Mouse (Mus musculus): ENCODE measurements around the gene Ehbp1l1. TPM values are rescaled to one million over a fixed set of nuclear protein-coding genes. Genes with fewer than 3 reads are reported as not detected.
A peak's percentile ranks its signal among the peaks of the same experiment; 100 is the strongest.

The Ehbp1l1 gene
- total RNA-seq, 2 experiments from 2014 or later, result 176 to 668 TPM

GRCm38 (mm10) chr19:5685861-5686260 is 40.3 kb downstream of the Ehbp1l1 start:
- no peak for ATAC-seq (replicated peaks; ENCODE audit: low FRiP score, poor library complexity, severe bottlenecking)

- ATAC-seq (replicated peaks; ENCODE audit: low FRiP score, poor library complexity, severe bottlenecking), result no peak
Observed at GRCm38 (mm10) chr19:5685431-5685830, 40.7 kb downstream of the Ehbp1l1 start.

- ATAC-seq (replicated peaks; ENCODE audit: low FRiP score, poor library complexity, severe bottlenecking), result no peak
Observed at GRCm38 (mm10) chr19:5684985-5685384, 41.1 kb downstream of the Ehbp1l1 start.

GRCm38 (mm10) chr19:5684236-5684635 is 41.9 kb downstream of the Ehbp1l1 start:
- ATAC-seq (replicated peaks; ENCODE audit: low FRiP score, poor library complexity, severe bottlenecking), result no peak

GRCm38 (mm10) chr19:5680432-5680831 is 45.7 kb downstream of the Ehbp1l1 start:
- no peak for ATAC-seq (replicated peaks; ENCODE audit: low FRiP score, poor library complexity, severe bottlenecking)

GRCm38 (mm10) chr19:5668372-5668771 is 57.7 kb downstream of the Ehbp1l1 start:
- no peak for ATAC-seq (replicated peaks; ENCODE audit: low FRiP score, poor library complexity, severe bottlenecking)

- no peak for ATAC-seq (replicated peaks; ENCODE audit: low FRiP score, poor library complexity, severe bottlenecking)
Observed at GRCm38 (mm10) chr19:5666386-5666785, 59.7 kb downstream of the Ehbp1l1 start.

GRCm38 (mm10) chr19:5665465-5665864 is 60.7 kb downstream of the Ehbp1l1 start:
- peak; percentile 73 for ATAC-seq (replicated peaks; ENCODE audit: low FRiP score, poor library complexity, severe bottlenecking)

GRCm38 (mm10) chr19:5664669-5665257 is 61.4 kb downstream of the Ehbp1l1 start:
- ATAC-seq (replicated peaks; ENCODE audit: low FRiP score, poor library complexity, severe bottlenecking), result peak; percentile 1; the same call in 1 of the 2 replicates

- peak; percentile 77 for ATAC-seq (replicated peaks; ENCODE audit: low FRiP score, poor library complexity, severe bottlenecking)
Observed at GRCm38 (mm10) chr19:5662981-5663913, 62.9 kb downstream of the Ehbp1l1 start, which contains the start of gene Sipa1. Sipa1 (minus strand) TSS chr19:5663707.

GRCm38 (mm10) chr19:5662310-5662709 is 63.8 kb downstream of the Ehbp1l1 start:
- ATAC-seq (replicated peaks; ENCODE audit: low FRiP score, poor library complexity, severe bottlenecking), result no peak

- ATAC-seq (replicated peaks; ENCODE audit: low FRiP score, poor library complexity, severe bottlenecking), result no peak
Observed at GRCm38 (mm10) chr19:5660942-5661751, 65.0 kb downstream of the Ehbp1l1 start.

Other genes with a start within 250 kb of the Ehbp1l1 start
- 2.5 and 59.5 TPM in 2 replicates for gene Mus81, start 237.9 kb downstream of the Ehbp1l1 start, total RNA-seq (2015; ENCODE audit: low replicate concordance)
- 6.5 and 11.2 TPM in 2 replicates for gene Mus81, start 237.9 kb downstream of the Ehbp1l1 start, total RNA-seq (2017; ENCODE audit: low replicate concordance)
- 720 and 762 TPM in 2 replicates for gene Cfl1, start 235.9 kb downstream of the Ehbp1l1 start, total RNA-seq (2015; ENCODE audit: low replicate concordance)
- 460 and 469 TPM in 2 replicates for gene Cfl1, start 235.9 kb downstream of the Ehbp1l1 start, total RNA-seq (2017; ENCODE audit: low replicate concordance)
- gene 1700020D05Rik, start 222.5 kb downstream of the Ehbp1l1 start, total RNA-seq (2015; ENCODE audit: low replicate concordance), result 21.4 and 25.6 TPM in 2 replicates
- gene 1700020D05Rik, start 222.5 kb downstream of the Ehbp1l1 start, total RNA-seq (2017; ENCODE audit: low replicate concordance), result 13.8 and 18.7 TPM in 2 replicates
- 35.3 and 43.6 TPM in 2 replicates for gene Snx32, start 215.8 kb downstream of the Ehbp1l1 start, total RNA-seq (2015; ENCODE audit: low replicate concordance)
- 42.5 and 42.7 TPM in 2 replicates for gene Snx32, start 215.8 kb downstream of the Ehbp1l1 start, total RNA-seq (2017; ENCODE audit: low replicate concordance)
- gene Ovol1, start 165.7 kb downstream of the Ehbp1l1 start, total RNA-seq (2015; ENCODE audit: low replicate concordance), result not detected in 2 replicates
- gene Ovol1, start 165.7 kb downstream of the Ehbp1l1 start, total RNA-seq (2017; ENCODE audit: low replicate concordance), result not detected in 2 replicates
- 3.8 and 8.3 TPM in 2 replicates for gene Ap5b1, start 158.3 kb downstream of the Ehbp1l1 start, total RNA-seq (2015; ENCODE audit: low replicate concordance)
- 6.4 and 11.0 TPM in 2 replicates for gene Ap5b1, start 158.3 kb downstream of the Ehbp1l1 start, total RNA-seq (2017; ENCODE audit: low replicate concordance)
- gene Rnaseh2c, start 124.4 kb downstream of the Ehbp1l1 start, total RNA-seq (2015; ENCODE audit: low replicate concordance), result 87.2 and 123 TPM in 2 replicates
- gene Rnaseh2c, start 124.4 kb downstream of the Ehbp1l1 start, total RNA-seq (2017; ENCODE audit: low replicate concordance), result 36.2 and 100.0 TPM in 2 replicates
- 31.0 and 42.8 TPM in 2 replicates for gene Kat5, start 116.1 kb downstream of the Ehbp1l1 start, total RNA-seq (2015; ENCODE audit: low replicate concordance)
- gene Kat5, start 116.1 kb downstream of the Ehbp1l1 start, total RNA-seq (2017; ENCODE audit: low replicate concordance), result 29.1 and 35.0 TPM in 2 replicates
- 18.4 and 26.0 TPM in 2 replicates for gene Rela, start 88.8 kb downstream of the Ehbp1l1 start, total RNA-seq (2015; ENCODE audit: low replicate concordance)
- 7.2 and 14.8 TPM in 2 replicates for gene Rela, start 88.8 kb downstream of the Ehbp1l1 start, total RNA-seq (2017; ENCODE audit: low replicate concordance)
- 97.7 and 126 TPM in 2 replicates for gene Sipa1, start 62.6 kb downstream of the Ehbp1l1 start, total RNA-seq (2015; ENCODE audit: low replicate concordance)
- gene Sipa1, start 62.6 kb downstream of the Ehbp1l1 start, total RNA-seq (2017; ENCODE audit: low replicate concordance), result 127 and 129 TPM in 2 replicates
- 12.2 and 13.7 TPM in 2 replicates for gene Map3k11, start 37.6 kb downstream of the Ehbp1l1 start, total RNA-seq (2015; ENCODE audit: low replicate concordance)
- 9.4 and 14.1 TPM in 2 replicates for gene Map3k11, start 37.6 kb downstream of the Ehbp1l1 start, total RNA-seq (2017; ENCODE audit: low replicate concordance)
- gene Pcnx3, start 37.4 kb downstream of the Ehbp1l1 start, total RNA-seq (2015; ENCODE audit: low replicate concordance), result 31.4 and 61.3 TPM in 2 replicates
- gene Pcnx3, start 37.4 kb downstream of the Ehbp1l1 start, total RNA-seq (2017; ENCODE audit: low replicate concordance), result 44.7 and 54.5 TPM in 2 replicates
- not detected in 2 replicates for gene Kcnk7, start 21.9 kb downstream of the Ehbp1l1 start, total RNA-seq (2015; ENCODE audit: low replicate concordance)
- not detected in 2 replicates for gene Kcnk7, start 21.9 kb downstream of the Ehbp1l1 start, total RNA-seq (2017; ENCODE audit: low replicate concordance)
- gene Fam89b, start 3.3 kb upstream of the Ehbp1l1 start, total RNA-seq (2015; ENCODE audit: low replicate concordance), result 67.9 and 77.8 TPM in 2 replicates
- gene Fam89b, start 3.3 kb upstream of the Ehbp1l1 start, total RNA-seq (2017; ENCODE audit: low replicate concordance), result 18.7 and 41.5 TPM in 2 replicates
- 2.5 and 10.1 TPM in 2 replicates for gene Ltbp3, start 14.6 kb upstream of the Ehbp1l1 start, total RNA-seq (2015; ENCODE audit: low replicate concordance)
- 1.6 TPM in 1 of 2 replicates, not detected in the other for gene Ltbp3, start 14.6 kb upstream of the Ehbp1l1 start, total RNA-seq (2017; ENCODE audit: low replicate concordance)
- 18.4 and 24.1 TPM in 2 replicates for gene Scyl1, start 45.1 kb upstream of the Ehbp1l1 start, total RNA-seq (2015; ENCODE audit: low replicate concordance)
- gene Scyl1, start 45.1 kb upstream of the Ehbp1l1 start, total RNA-seq (2017; ENCODE audit: low replicate concordance), result 17.2 and 17.3 TPM in 2 replicates
- 3.6 and 9.2 TPM in 2 replicates for gene Frmd8, start 149.0 kb upstream of the Ehbp1l1 start, total RNA-seq (2015; ENCODE audit: low replicate concordance)
- 4.2 and 6.0 TPM in 2 replicates for gene Frmd8, start 149.0 kb upstream of the Ehbp1l1 start, total RNA-seq (2017; ENCODE audit: low replicate concordance)
- 2.9 and 8.8 TPM in 2 replicates for gene Slc25a45, start 151.5 kb upstream of the Ehbp1l1 start, total RNA-seq (2015; ENCODE audit: low replicate concordance)
- gene Slc25a45, start 151.5 kb upstream of the Ehbp1l1 start, total RNA-seq (2017; ENCODE audit: low replicate concordance), result 7.2 and 7.8 TPM in 2 replicates
- gene Tigd3, start 167.8 kb upstream of the Ehbp1l1 start, total RNA-seq (2015; ENCODE audit: low replicate concordance), result 3.8 and 4.7 TPM in 2 replicates
- gene Tigd3, start 167.8 kb upstream of the Ehbp1l1 start, total RNA-seq (2017; ENCODE audit: low replicate concordance), result 8.2 and 9.4 TPM in 2 replicates
- gene Dpf2, start 186.7 kb upstream of the Ehbp1l1 start, total RNA-seq (2015; ENCODE audit: low replicate concordance), result 25.9 and 71.7 TPM in 2 replicates
- 43.9 and 168 TPM in 2 replicates for gene Dpf2, start 186.7 kb upstream of the Ehbp1l1 start, total RNA-seq (2017; ENCODE audit: low replicate concordance)
- gene Cdc42ep2, start 198.5 kb upstream of the Ehbp1l1 start, total RNA-seq (2015; ENCODE audit: low replicate concordance), result 0.72 TPM in 1 of 2 replicates, not detected in the other
- gene Cdc42ep2, start 198.5 kb upstream of the Ehbp1l1 start, total RNA-seq (2017; ENCODE audit: low replicate concordance), result not detected in 2 replicates
- gene Pola2, start 237.9 kb upstream of the Ehbp1l1 start, total RNA-seq (2015; ENCODE audit: low replicate concordance), result 64.9 and 72.5 TPM in 2 replicates
- 55.1 and 71.9 TPM in 2 replicates for gene Pola2, start 237.9 kb upstream of the Ehbp1l1 start, total RNA-seq (2017; ENCODE audit: low replicate concordance)

Data from erythroid progenitor cell, adult 5-6 weeks (primary cell).